Mouse (Mus musculus): Measurements from ENCODE around the gene Gm26920. TPM values are rescaled to one million over a fixed set of nuclear protein-coding genes. Genes with fewer than 3 reads are reported as not detected.

Gene Gm26920
- total and polyA plus RNA-seq, 3 experiments: 0.73 TPM; not detected in 2

- no peak for DNase-seq
These were observed 29.9 kb downstream of the Gm26920 start for GRCm38 (mm10) chr7:30060341-30060740.

GRCm38 (mm10) chr7:30053591-30053990 lies 36.6 kb downstream of the Gm26920 start:
- DNase-seq: no peak

- DNase-seq: peak; percentile 93
These were observed 39.2 kb downstream of the Gm26920 start, which contains the start of gene Zfp14 for GRCm38 (mm10) chr7:30050882-30051548. Gene Zfp14 (minus strand): TSS chr7:30051380.

GRCm38 (mm10) chr7:30048126-30048525 lies 42.1 kb downstream of the Gm26920 start:
- DNase-seq: no peak

GRCm38 (mm10) chr7:30044354-30044753 lies 45.9 kb downstream of the Gm26920 start:
- DNase-seq: no peak

GRCm38 (mm10) chr7:30034331-30034730 lies 55.9 kb downstream of the Gm26920 start:
- no peak for DNase-seq

- DNase-seq: no peak
These were observed 58.8 kb downstream of the Gm26920 start for GRCm38 (mm10) chr7:30031379-30031778.

GRCm38 (mm10) chr7:30030677-30031076 lies 59.5 kb downstream of the Gm26920 start:
- DNase-seq: peak; percentile 38

GRCm38 (mm10) chr7:30028572-30028971 lies 61.6 kb downstream of the Gm26920 start:
- DNase-seq: no peak

- DNase-seq: no peak
These were observed 62.9 kb downstream of the Gm26920 start for GRCm38 (mm10) chr7:30027331-30027730.

GRCm38 (mm10) chr7:30025358-30025757 lies 64.9 kb downstream of the Gm26920 start:
- no peak for DNase-seq

GRCm38 (mm10) chr7:30023800-30024199 lies 66.4 kb downstream of the Gm26920 start:
- DNase-seq: no peak

GRCm38 (mm10) chr7:30023324-30023723 lies 66.9 kb downstream of the Gm26920 start:
- DNase-seq: no peak

- DNase-seq: no peak
These were observed 70.7 kb downstream of the Gm26920 start for GRCm38 (mm10) chr7:30019543-30019942.

GRCm38 (mm10) chr7:30017226-30017625 lies 73.0 kb downstream of the Gm26920 start:
- no peak for DNase-seq

GRCm38 (mm10) chr7:30012956-30013363 lies 77.2 kb downstream of the Gm26920 start:
- peak; percentile 31 for DNase-seq

- DNase-seq: no peak
These were observed 79.5 kb downstream of the Gm26920 start for GRCm38 (mm10) chr7:30010551-30011195.

GRCm38 (mm10) chr7:30009321-30010085 lies 80.7 kb downstream of the Gm26920 start:
- no peak for DNase-seq

GRCm38 (mm10) chr7:30008020-30008690 lies 82.1 kb downstream of the Gm26920 start:
- DNase-seq: no peak

- no peak for DNase-seq
These were observed 82.6 kb downstream of the Gm26920 start for GRCm38 (mm10) chr7:30007601-30008000.
